ENCODE assay signal across 25 mouse cellular contexts in the genomic region with DNA sequence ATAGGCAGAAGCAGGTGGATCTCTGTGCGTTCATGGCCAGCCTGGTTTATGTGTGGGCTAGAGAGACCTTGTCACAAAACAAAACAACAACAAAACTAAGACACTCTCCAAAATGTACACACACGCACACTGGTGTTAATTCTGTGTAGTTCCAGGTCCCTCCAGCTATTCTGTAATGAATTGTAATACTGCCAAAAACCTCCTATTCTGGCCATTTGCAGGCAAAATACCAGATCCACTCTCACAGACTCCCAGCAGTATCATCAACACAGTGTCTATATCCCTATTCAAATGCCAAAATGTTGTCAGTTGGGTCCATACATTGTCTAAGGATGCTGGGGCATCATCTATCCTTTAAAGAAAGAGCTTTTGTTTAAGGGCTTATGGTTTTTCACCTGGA.
"Had no signal": no experiment of that assay in that cellular context is flagged by ENCODE, and none has a peak within 500 bp of the region (broad histone marks: within the 10 kb centered on the region; RNA-seq: fewer than 3 reads in every experiment).

No protein-coding gene starts in this region.

- H3K27me3 ChIP-seq: heart, embryonic 13.5 days; heart, embryonic 15.5 days; hindbrain, embryonic 13.5 days; hindbrain, embryonic 15.5 days; kidney, embryonic 15.5 days; limb, embryonic 13.5 days; limb, embryonic 15.5 days; liver, embryonic 12.5 days had no signal

- ATAC-seq: hindbrain, postnatal 0 days; intestine, embryonic 16.5 days; liver, embryonic 12.5 days had no signal

- H3K36me3 ChIP-seq: hindbrain, embryonic 15.5 days had no signal

- H3K27ac ChIP-seq: heart, adult 2 months; heart, embryonic 13.5 days; heart, embryonic 15.5 days; hindbrain, embryonic 13.5 days; hindbrain, embryonic 15.5 days; hindbrain, postnatal 0 days; kidney, embryonic 15.5 days; kidney, postnatal 0 days; limb, embryonic 13.5 days; limb, embryonic 15.5 days; liver, embryonic 12.5 days; liver, embryonic 14.5 days had no signal

- H3K4me1 ChIP-seq: hindbrain, embryonic 13.5 days; kidney, embryonic 15.5 days; limb, embryonic 13.5 days had no signal

- H3K4me3 ChIP-seq: heart, adult 2 months; heart, embryonic 13.5 days; heart, embryonic 15.5 days; hindbrain, embryonic 13.5 days; hindbrain, embryonic 15.5 days; kidney, embryonic 15.5 days; limb, embryonic 13.5 days; limb, embryonic 15.5 days; liver, embryonic 12.5 days had no signal

- H3K9me3 ChIP-seq: heart, embryonic 13.5 days; heart, embryonic 15.5 days; hindbrain, embryonic 13.5 days; hindbrain, embryonic 15.5 days; kidney, embryonic 15.5 days; limb, embryonic 13.5 days; limb, embryonic 15.5 days; liver, embryonic 12.5 days had no signal

- DNase-seq: gastrocnemius, postnatal 14 days; gastrocnemius, postnatal 36 days; heart, adult 2 months; heart, postnatal 14 days; heart, postnatal 36 days; kidney, adult 11 months; kidney, adult 2 months; kidney, adult 9 months; kidney, postnatal 14 days; kidney, postnatal 36 days; layer of hippocampus, adult 9-11 months; layer of hippocampus, postnatal 36 days; left cerebral cortex, postnatal 4 days had no signal
